Mouse (Mus musculus) C2C12 (cell line): ENCODE measurements around the gene Ankrd40.

ENCODE experiments used
- CEBPB ChIP-seq: IDR thresholded peaks from one replicate; pipeline ENCODE4 v1.6.1; 2011; ENCODE audit warnings: low read depth, mild to moderate bottlenecking, control low read depth, moderate library complexity
- CTCF ChIP-seq: IDR thresholded peaks from one replicate; pipeline ENCODE4 v1.5.1; 2011; ENCODE audit not compliant: control insufficient read depth, insufficient read depth, insufficient read length

GRCm38 (mm10) chr11:94283536-94284099 lies 44.2 kb upstream of the Ankrd40 start:
- TF ChIP-seq CTCF (no peak), CEBPB (no peak)
